Mouse (Mus musculus): ENCODE results near the gene Gm13040. TPM values are rescaled to one million over a fixed set of nuclear protein-coding genes. Genes with fewer than 3 reads are reported as not detected.
"Not testable (repeated sequence)": the region's sequence is repeated elsewhere in the genome, so short reads cannot be mapped to it uniquely, and the experiment has no call there.

The Gm13040 gene
- polyA plus RNA-seq (2015; fragmentation: Nextera tagmentation; extraction: Ambion mirVana), result not detected in 2 replicates

- H3K27me3 ChIP-seq (ENCODE audit: insufficient read depth, low read length); H3K36me3 ChIP-seq (replicated peaks; ENCODE audit: insufficient read depth, low read length); DNase-seq; H3K4me2 ChIP-seq (ENCODE audit: low read depth, low read length); H3K9ac ChIP-seq (replicated peaks); ATAC-seq; H3K4me1 ChIP-seq (ENCODE audit: insufficient read depth); H3K27ac ChIP-seq (ENCODE audit: low read depth); H3K9me3 ChIP-seq (ENCODE audit: low read length); H3K4me3 ChIP-seq (ENCODE audit: low read depth, low read length): not testable (repeated sequence)
- no CpG with 5 or more reads among the region's 3 CpGs for WGBS (ENCODE audit: insufficient replicate concordance)
Measured at GRCm38 (mm10) chr4:143535654-143536053, at the start of gene Gm13040. Gene Gm13040, plus strand, starts transcription at chr4:143535954.

DNA sequence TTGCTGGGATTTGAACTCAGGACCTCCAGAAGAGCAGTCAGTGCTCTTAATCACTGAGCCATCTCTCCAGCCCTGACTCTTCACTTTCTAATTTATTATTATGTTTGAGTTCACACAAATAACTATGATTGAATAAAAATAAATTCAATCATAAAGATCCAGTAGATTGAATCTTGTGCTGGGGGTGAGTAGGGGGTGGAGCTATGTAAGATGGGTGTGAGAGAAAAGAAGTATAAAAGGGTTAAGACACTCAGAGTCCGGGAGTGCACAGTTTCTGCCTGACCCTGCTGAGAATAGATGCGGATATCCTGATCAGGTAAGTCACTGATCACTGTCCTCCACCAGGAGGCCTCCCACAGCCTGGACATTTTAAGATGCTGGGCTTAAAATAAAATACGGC, 24.7 kb upstream of the Gm13040 start, which contains the start of gene Gm13043:
Gene Gm13043, plus strand, starts transcription at position 301 of the 400 bp plus-strand sequence.
- TF ChIP-seq CTCF (IDR thresholded peaks at IDR 0.05; ENCODE audit: low read depth) (no peak), EP300 (IDR thresholded peaks at IDR 0.05; ENCODE audit: low read depth) (no peak)
- H3K9me3 ChIP-seq (ENCODE audit: low read length), result no peaks in the 10 kb centered on the region
- no peak within 1 kb of the TSS for H3K4me2 ChIP-seq (ENCODE audit: low read depth, low read length)
- H3K36me3 ChIP-seq (replicated peaks; ENCODE audit: insufficient read depth, low read length), result no peaks in the 10 kb centered on the region
- no peak for ATAC-seq
- no peak within 1 kb of the TSS for H3K9ac ChIP-seq (replicated peaks)
- no peaks in the 10 kb centered on the region for H3K4me1 ChIP-seq (ENCODE audit: insufficient read depth)
- H3K4me3 ChIP-seq (ENCODE audit: low read depth, low read length), result no peak within 1 kb of the TSS
- no peaks in the 10 kb centered on the region for H3K27me3 ChIP-seq (ENCODE audit: insufficient read depth, low read length)
- H3K27ac ChIP-seq (ENCODE audit: low read depth), result no peak within 1 kb of the TSS
- whole genome bisulfite sequencing (ENCODE audit: insufficient replicate concordance), result 74% methylated on average over 3 of the region's 3 CpGs
- DNase-seq, result no peak

DNA sequence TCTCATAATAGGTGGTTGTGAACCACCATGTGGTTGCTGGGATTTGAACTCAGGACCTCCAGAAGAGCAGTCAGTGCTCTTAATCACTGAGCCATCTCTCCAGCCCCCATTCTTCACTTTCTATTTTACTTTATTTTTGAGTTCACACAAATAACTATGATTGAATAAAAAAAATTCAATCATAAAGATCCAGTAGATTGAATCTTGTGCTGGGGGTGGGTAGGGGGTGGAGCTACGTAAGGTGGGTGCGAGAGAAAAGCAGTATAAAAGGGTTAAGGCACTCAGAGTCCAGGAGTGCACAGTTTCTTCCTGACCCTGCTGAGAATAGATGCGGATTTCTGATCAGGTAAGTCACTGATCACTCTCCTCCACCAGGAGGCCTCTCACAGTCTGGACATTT, 15.6 kb downstream of the Gm13040 start, which contains the start of the genes BC080695 and Gm13057:
Gene BC080695, plus strand, starts transcription at position 301 of the 400 bp plus-strand sequence.
Gene Gm13057, plus strand, starts transcription at position 310 of the 400 bp plus-strand sequence.
- not testable (repeated sequence) for H3K27me3 ChIP-seq (ENCODE audit: insufficient read depth, low read length); H3K36me3 ChIP-seq (replicated peaks; ENCODE audit: insufficient read depth, low read length); H3K27ac ChIP-seq (ENCODE audit: low read depth); H3K9me3 ChIP-seq (ENCODE audit: low read length); H3K4me2 ChIP-seq (ENCODE audit: low read depth, low read length); H3K4me1 ChIP-seq (ENCODE audit: insufficient read depth); DNase-seq; ATAC-seq; H3K4me3 ChIP-seq (ENCODE audit: low read depth, low read length); H3K9ac ChIP-seq (replicated peaks)
- WGBS (ENCODE audit: insufficient replicate concordance), result no CpG with 5 or more reads among the region's 3 CpGs

Other genes with a start within 250 kb of the Gm13040 start
- 1.6 TPM in 2 replicates for gene Pdpn, start 236.4 kb upstream of the Gm13040 start, polyA plus RNA-seq (2015; fragmentation: Nextera tagmentation; extraction: Ambion mirVana)
- gene Lrrc38, start 186.2 kb upstream of the Gm13040 start, polyA plus RNA-seq (2015; fragmentation: Nextera tagmentation; extraction: Ambion mirVana), result not detected in 2 replicates
- not detected in 2 replicates for gene Pramel1, start 141.5 kb upstream of the Gm13040 start, polyA plus RNA-seq (2015; fragmentation: Nextera tagmentation; extraction: Ambion mirVana)
- gene Pramef8, start 123.5 kb upstream of the Gm13040 start, polyA plus RNA-seq (2015; fragmentation: Nextera tagmentation; extraction: Ambion mirVana), result 2.5 and 3.3 TPM in 2 replicates
- gene Oog4, start 85.6 kb upstream of the Gm13040 start, polyA plus RNA-seq (2015; fragmentation: Nextera tagmentation; extraction: Ambion mirVana), result not detected in 2 replicates
- not detected in 2 replicates for gene Gm13043, start 24.6 kb upstream of the Gm13040 start, polyA plus RNA-seq (2015; fragmentation: Nextera tagmentation; extraction: Ambion mirVana)
- not detected in 2 replicates for gene BC080695, start 15.7 kb downstream of the Gm13040 start, polyA plus RNA-seq (2015; fragmentation: Nextera tagmentation; extraction: Ambion mirVana)
- not detected in 2 replicates for gene Gm13057, start 15.8 kb downstream of the Gm13040 start, polyA plus RNA-seq (2015; fragmentation: Nextera tagmentation; extraction: Ambion mirVana)
- gene Gm13083, start 79.0 kb downstream of the Gm13040 start, polyA plus RNA-seq (2015; fragmentation: Nextera tagmentation; extraction: Ambion mirVana), result not detected in 2 replicates
- gene Gm13088, start 121.3 kb downstream of the Gm13040 start, polyA plus RNA-seq (2015; fragmentation: Nextera tagmentation; extraction: Ambion mirVana), result not detected in 2 replicates
- gene Gm13089, start 166.8 kb downstream of the Gm13040 start, polyA plus RNA-seq (2015; fragmentation: Nextera tagmentation; extraction: Ambion mirVana), result not detected in 2 replicates
- not detected in 2 replicates for gene Gm13078, start 183.5 kb downstream of the Gm13040 start, polyA plus RNA-seq (2015; fragmentation: Nextera tagmentation; extraction: Ambion mirVana)